Mouse (Mus musculus) MEL (cell line): ENCODE data around the gene Ddx58. TPM values are rescaled to one million over a fixed set of nuclear protein-coding genes. Genes with fewer than 3 reads are reported as not detected.
A peak's percentile ranks its signal among the peaks of the same experiment; 100 is the strongest.

Source experiments
- DNase-seq: peaks from one replicate; pipeline ENCODE4 v3.0.0; 2011; ENCODE audit warnings: low read depth, low spot score
- H3K27ac ChIP-seq: 2 replicates; pipeline ENCODE4 v1.5.1; 2012; ENCODE audit warnings: low read depth, mild to moderate bottlenecking, control low read depth, low read length, moderate library complexity; ENCODE audit not compliant: control insufficient read depth
- H3K27me3 ChIP-seq, 2 experiments: fragments of 150-350 bp in 1 of 2; sonication (generic) in 1 of 2; 2 replicates each; pipeline ENCODE4 v1.6.1; 2012; ENCODE audit warnings: low read length in 2 of 2, mild to moderate bottlenecking in 2 of 2, improper control_type of control experiment in 1 of 2, moderate library complexity in 1 of 2; ENCODE audit not compliant: insufficient read depth in 2 of 2, control insufficient read depth in 1 of 2
- H3K36me3 ChIP-seq, 2 experiments: 2 replicates each; pipeline ENCODE4 v1.6.1; 2012 to 2014; ENCODE audit warnings: low read length in 2 of 2, improper control_type of control experiment in 1 of 2, inconsistent platforms in 1 of 2, mild to moderate bottlenecking in 1 of 2; ENCODE audit not compliant: insufficient read depth in 2 of 2, control insufficient read depth in 1 of 2
- H3K4me1 ChIP-seq, 2 experiments: fragments of 150-350 bp in 1 of 2; sonication (generic) in 1 of 2; 2 replicates each; pipeline ENCODE4 v1.6.1; 2012; ENCODE audit warnings: low read length in 2 of 2, improper control_type of control experiment in 1 of 2, mild to moderate bottlenecking in 1 of 2; ENCODE audit not compliant: insufficient read depth in 2 of 2, control insufficient read depth in 1 of 2
- H3K4me3 ChIP-seq, 2 experiments: fragments of 150-350 bp in 1 of 2; sonication (generic) in 1 of 2; 2 replicates each; pipeline ENCODE4 v1.5.1; 2012; ENCODE audit warnings: low read depth in 2 of 2, low read length in 2 of 2, mild to moderate bottlenecking in 2 of 2, moderate library complexity in 2 of 2, control low read depth in 1 of 2, improper control_type of control experiment in 1 of 2; ENCODE audit not compliant: control insufficient read depth in 1 of 2, insufficient read depth in 1 of 2
- H3K79me2 ChIP-seq: 2 replicates; pipeline ENCODE4 v1.6.1; 2012; ENCODE audit warnings: mild to moderate bottlenecking, low read length, moderate library complexity; ENCODE audit not compliant: control insufficient read depth, poor library complexity, insufficient read depth
- H3K9ac ChIP-seq: 2 replicates; pipeline ENCODE4 v1.6.1; 2012; ENCODE audit warnings: low read depth, mild to moderate bottlenecking, control low read depth, low read length, moderate library complexity; ENCODE audit not compliant: control insufficient read depth, poor library complexity, severe bottlenecking
- H3K9me3 ChIP-seq: fragments of 150-350 bp; sonication (generic); replicated peaks from 2 replicates; pipeline ENCODE4 v1.6.1; 2012; ENCODE audit warnings: mild to moderate bottlenecking, low read length, improper control_type of control experiment, moderate library complexity; ENCODE audit not compliant: insufficient read depth
- CTCF ChIP-seq, 3 experiments: IDR thresholded peaks in 2 of 3; conservative IDR thresholded peaks in 1 of 3; 2 replicates each; pipeline ENCODE4 v1.5.1; 2011 to 2012; ENCODE audit warnings: low read length in 3 of 3, low read depth in 2 of 3, mild to moderate bottlenecking in 2 of 3, improper control_type of control experiment in 1 of 3, inconsistent platforms in 1 of 3, mixed read lengths in 1 of 3, moderate library complexity in 1 of 3; ENCODE audit not compliant: control insufficient read depth in 1 of 3, insufficient read depth in 1 of 3, poor library complexity in 1 of 3, severe bottlenecking in 1 of 3
- E2F4 ChIP-seq: IDR thresholded peaks from 2 replicates; pipeline ENCODE4 v1.6.1; 2011; ENCODE audit warnings: low read depth, low read length, improper control_type of control experiment, borderline replicate concordance
- ELF1 ChIP-seq: IDR thresholded peaks from 2 replicates; pipeline ENCODE4 v1.6.1; 2014; ENCODE audit warnings: low read depth, mild to moderate bottlenecking, inconsistent platforms, low read length, improper control_type of control experiment, moderate library complexity
- EP300 ChIP-seq, 2 experiments: IDR thresholded peaks; 2 replicates each; pipeline ENCODE4 v1.6.1; 2011; ENCODE audit warnings: improper control_type of control experiment in 2 of 2, low read length in 2 of 2, low read depth in 1 of 2, mild to moderate bottlenecking in 1 of 2
- GABPA ChIP-seq: IDR thresholded peaks from 2 replicates; pipeline ENCODE4 v1.6.1; 2012; ENCODE audit warnings: low read depth, mild to moderate bottlenecking, inconsistent platforms, low read length, improper control_type of control experiment, moderate library complexity
- GATA1 ChIP-seq: IDR thresholded peaks from 2 replicates; pipeline ENCODE4 v1.6.1; 2011; ENCODE audit warnings: low read depth, low read length, improper control_type of control experiment
- HCFC1 ChIP-seq: IDR thresholded peaks from 2 replicates; pipeline ENCODE4 v1.6.1; 2012; ENCODE audit warnings: low read depth, mild to moderate bottlenecking, inconsistent platforms, low read length, improper control_type of control experiment, moderate library complexity
- KAT2A ChIP-seq: conservative IDR thresholded peaks from 2 replicates; pipeline ENCODE4 v1.6.1; 2012; ENCODE audit warnings: low read depth, low read length, improper control_type of control experiment, inconsistent platforms
- MAX ChIP-seq: IDR thresholded peaks from 2 replicates; pipeline ENCODE4 v1.6.1; 2011; ENCODE audit warnings: low read length, improper control_type of control experiment
- RAD21 ChIP-seq: IDR thresholded peaks from 2 replicates; pipeline ENCODE4 v1.6.1; 2011; ENCODE audit warnings: mild to moderate bottlenecking, low read depth, low read length, improper control_type of control experiment
- RCOR1 ChIP-seq: IDR thresholded peaks from 2 replicates; pipeline ENCODE4 v1.6.1; 2012; ENCODE audit warnings: low read depth, mild to moderate bottlenecking, inconsistent platforms, low read length, improper control_type of control experiment
- SMC3 ChIP-seq: IDR thresholded peaks from 2 replicates; pipeline ENCODE4 v1.6.1; 2011; ENCODE audit warnings: low read depth, low read length, improper control_type of control experiment
- TAL1 ChIP-seq: IDR thresholded peaks from 2 replicates; pipeline ENCODE4 v1.6.1; 2012; ENCODE audit warnings: mild to moderate bottlenecking, inconsistent platforms, low read length, moderate library complexity, mixed read lengths
- ZC3H11A ChIP-seq: IDR thresholded peaks from 2 replicates; pipeline ENCODE4 v1.6.1; 2012; ENCODE audit warnings: low read depth, mild to moderate bottlenecking, inconsistent platforms, low read length, improper control_type of control experiment
- ZMIZ1 ChIP-seq: IDR thresholded peaks from 2 replicates; pipeline ENCODE4 v1.6.1; 2012; ENCODE audit warnings: low read depth, mild to moderate bottlenecking, inconsistent platforms, low read length, improper control_type of control experiment, moderate library complexity
- polyA plus RNA-seq, 2 experiments: library from polyadenylated mRNA; stranded (reverse) in 1 of 2; unstranded in 1 of 2; fragments of >175 nt in 1 of 2; fragments of >200 nt in 1 of 2; gene quantifications; 2 replicates each; pipeline versions ENCODE4 v1.2.1 to v1.2.4; 2012; ENCODE audit warnings: low replicate concordance in 2 of 2, low read depth in 1 of 2; ENCODE audit not compliant: insufficient read length in 2 of 2, insufficient read depth in 1 of 2, missing spikeins in 1 of 2
- total RNA-seq: library from RNA; depleted of rRNA; stranded (reverse); fragments of 300-350 nt; gene quantifications from 2 replicates; pipeline ENCODE4 v1.2.3, GENCODE M21; 2012

The Ddx58 gene
- total and polyA plus RNA-seq, 3 experiments, result 0.58 to 1.0 TPM; not detected in 1

- H3K27ac ChIP-seq, result no peak overlapping the region
- TF ChIP-seq SMC3, result peak; percentile 78
- no peak for TF ChIP-seq TAL1
- TF ChIP-seq RAD21, result peak; percentile 50
- peak; percentile 72 to 82 (median 77) for TF ChIP-seq CTCF (IDR thresholded peaks at IDR 0.05 in 2 of 3, conservative IDR thresholded peaks at IDR 0.05 in 1 of 3; ENCODE audit: control insufficient read depth in 1 of 3, insufficient read depth in 1 of 3, low read depth in 2 of 3, low read length in 3 of 3, poor library complexity in 1 of 3, severe bottlenecking in 1 of 3)
- TF ChIP-seq ZC3H11A, result peak; percentile 44
- TF ChIP-seq, all 39 proteins: peak for 4
- H3K36me3 ChIP-seq, result peaks cover 0 to 4% of the 10 kb centered on the region in 2 experiments; a peak in 2 of 4 replicates
- DNase-seq, result peak; percentile 81
- H3K4me3 ChIP-seq, result no peak overlapping the region
- peaks cover 2% of the 10 kb centered on the region in 2 experiments; a peak in 2 of 4 replicates for H3K4me1 ChIP-seq
- no peaks in the 10 kb centered on the region for H3K9me3 ChIP-seq
- H3K79me2 ChIP-seq, result no peaks in the 10 kb centered on the region
- no peaks in the 10 kb centered on the region for H3K27me3 ChIP-seq
- no peak overlapping the region for H3K9ac ChIP-seq
Observed at GRCm38 (mm10) chr4:40182651-40183320, 56.8 kb downstream of the Ddx58 start.

- peaks cover 0 to 4% of the 10 kb centered on the region in 2 experiments; a peak in 3 of 4 replicates for H3K36me3 ChIP-seq
- H3K9me3 ChIP-seq, result no peaks in the 10 kb centered on the region
- no peak overlapping the region for H3K27ac ChIP-seq
- H3K4me3 ChIP-seq, result no peak overlapping the region
- DNase-seq, result no peak
- no peak overlapping the region for H3K9ac ChIP-seq
- no peaks in the 10 kb centered on the region for H3K79me2 ChIP-seq
- no peak for TF ChIP-seq HCFC1
- TF ChIP-seq ZC3H11A, result no peak
- TF ChIP-seq GABPA, result no peak
- TF ChIP-seq MAX, result no peak
- no peak for TF ChIP-seq EP300 (IDR thresholded peaks at IDR 0.05; ENCODE audit: low read depth in 1 of 2, low read length in 2 of 2)
- no peak for TF ChIP-seq E2F4
- TF ChIP-seq RCOR1, result no peak
- TF ChIP-seq CTCF (IDR thresholded peaks at IDR 0.05 in 2 of 3, conservative IDR thresholded peaks at IDR 0.05 in 1 of 3; ENCODE audit: control insufficient read depth in 1 of 3, insufficient read depth in 1 of 3, low read depth in 2 of 3, low read length in 3 of 3, poor library complexity in 1 of 3, severe bottlenecking in 1 of 3), result no peak
- TF ChIP-seq GATA1, result no peak
- H3K27me3 ChIP-seq, result no peaks in the 10 kb centered on the region
- peaks cover 2% of the 10 kb centered on the region in 2 experiments; a peak in 2 of 4 replicates for H3K4me1 ChIP-seq
Observed at GRCm38 (mm10) chr4:40181681-40182080, 57.9 kb downstream of the Ddx58 start.

GRCm38 (mm10) chr4:40180046-40180445 lies 59.6 kb downstream of the Ddx58 start:
- Histone ChIP-seq H3K36me3 (peaks cover 0 to 4% of the 10 kb centered on the region in 2 experiments; a peak in 3 of 4 replicates), H3K4me3 (no peak overlapping the region), H3K27ac (no peak overlapping the region), H3K79me2 (no peaks in the 10 kb centered on the region), H3K9ac (no peak overlapping the region), H3K27me3 (no peaks in the 10 kb centered on the region), H3K9me3 (no peaks in the 10 kb centered on the region), H3K4me1 (peaks cover 2% of the 10 kb centered on the region in 2 experiments; a peak in 2 of 4 replicates)
- DNase-seq, result no peak
- no peak for TF ChIP-seq HCFC1
- no peak for TF ChIP-seq KAT2A
- no peak for TF ChIP-seq ZMIZ1
- TF ChIP-seq ELF1, result no peak
